Mouse (Mus musculus) intestine, embryonic 14.5 days (tissue): ENCODE data around the gene Fam50b. TPM values are rescaled to one million over a fixed set of nuclear protein-coding genes. Genes with fewer than 3 reads are reported as not detected.

Experiments used
- ATAC-seq: fragments of 200-750 bp; cut with Nextera tagmentation; replicated peaks from 2 replicates; pipeline ENCODE4 v1.8.0; 2017; ENCODE audit warnings: low read depth, moderate number of reproducible peaks, moderate TSS enrichment, moderate library complexity; ENCODE audit not compliant: low FRiP score, low TSS enrichment
- DNase-seq: peaks from one replicate; pipeline ENCODE4 v3.0.0-alpha.2; 2018; ENCODE audit warnings: low spot score
- H3K27ac ChIP-seq: fragments of 300-500 bp; sonication (generic); 2 replicates; pipeline ENCODE4 v1.5.1; 2014; ENCODE audit warnings: low read depth, mild to moderate bottlenecking, control low read depth
- H3K27me3 ChIP-seq: fragments of 300-500 bp; sonication (generic); replicated peaks from 2 replicates; pipeline ENCODE4 v1.6.1; 2014; ENCODE audit warnings: low read length, control low read depth; ENCODE audit not compliant: control insufficient read depth, insufficient read depth
- H3K36me3 ChIP-seq: fragments of 300-500 bp; sonication (generic); 2 replicates; pipeline ENCODE4 v1.6.1; 2014; ENCODE audit warnings: low read length, control low read depth; ENCODE audit not compliant: control insufficient read depth, insufficient read depth
- H3K4me1 ChIP-seq: fragments of 300-500 bp; sonication (generic); replicated peaks from 2 replicates; pipeline ENCODE4 v1.6.1; 2014; ENCODE audit warnings: low read length, control low read depth, mixed read lengths; ENCODE audit not compliant: control insufficient read depth, insufficient read depth
- H3K4me2 ChIP-seq: fragments of 300-500 bp; sonication (generic); 2 replicates; pipeline ENCODE4 v1.6.1; 2014; ENCODE audit warnings: low read length
- H3K4me3 ChIP-seq: fragments of 300-500 bp; sonication (generic); 2 replicates; pipeline ENCODE4 v1.5.1; 2014; ENCODE audit warnings: low read depth, low read length, control low read depth, mixed read lengths
- H3K9ac ChIP-seq: fragments of 300-500 bp; sonication (generic); 2 replicates; pipeline ENCODE4 v1.6.1; 2014; ENCODE audit warnings: mild to moderate bottlenecking, low read length
- H3K9me3 ChIP-seq: fragments of 300-500 bp; sonication (generic); 2 replicates; pipeline ENCODE4 v1.6.1; 2016; ENCODE audit warnings: low read length, control low read depth; ENCODE audit not compliant: control insufficient read depth
- WGBS: fragments of 180-500 bp; shearing (Covaris S2); extraction: QIAGEN DNeasy Blood & Tissue Kit; methylation state at CpG from one replicate; pipeline ENCODE4 v1.1.7; 2014; 5-methylcytosine and 5-hydroxymethylcytosine counted together
- polyA plus RNA-seq: library from polyadenylated mRNA; unstranded; fragments of >200 nt; fragmentation: Nextera tagmentation; extraction: Ambion mirVana; gene quantifications from 2 replicates; pipeline ENCODE4 v1.2.1, GENCODE M21; 2014

The Fam50b gene
- polyA plus RNA-seq: not detected in 2 replicates

GRCm38 (mm10) chr13:34734686-34735085 lies at the start of gene Fam50b:
Gene Fam50b (plus strand): TSS chr13:34734850.
- Histone ChIP-seq H3K4me2 (no peak within 1 kb of the TSS), H3K4me1 (peaks cover 9% of the 10 kb centered on the region; the same call in 1 of the 2 replicates), H3K27ac (no peak within 1 kb of the TSS), H3K36me3 (no peaks in the 10 kb centered on the region), H3K9ac (no peak within 1 kb of the TSS), H3K4me3 (no peak within 1 kb of the TSS), H3K27me3 (no peaks in the 10 kb centered on the region), H3K9me3 (no peaks in the 10 kb centered on the region)
- DNase-seq (no peak), ATAC-seq (no peak)
- WGBS: 35% methylated on average over 5 of the region's 5 CpGs

- Histone ChIP-seq H3K27me3 (no peaks in the 10 kb centered on the region), H3K9me3 (no peaks in the 10 kb centered on the region), H3K36me3 (no peaks in the 10 kb centered on the region), H3K27ac (no peak overlapping the region), H3K4me2 (no peak overlapping the region), H3K4me3 (no peak overlapping the region), H3K4me1 (0 out of 2 replicates have a peak, but pooled peaks cover 6% of the 10 kb centered on the region), H3K9ac (no peak overlapping the region)
- DNase-seq: no peak
- no peak for ATAC-seq
- WGBS: 57% methylated on average over 7 of the region's 7 CpGs
These were observed 49.5 kb upstream of the Fam50b start for GRCm38 (mm10) chr13:34685008-34685765.

GRCm38 (mm10) chr13:34691049-34691448 lies 43.6 kb upstream of the Fam50b start:
- ATAC-seq (no peak), DNase-seq (no peak)
- 72% methylated on average over 1 of the region's 1 CpGs for WGBS
- H3K4me2 ChIP-seq: no peak overlapping the region
- H3K4me1 ChIP-seq: 0 out of 2 replicates have a peak, but pooled peaks cover 4% of the 10 kb centered on the region
- no peak overlapping the region for H3K9ac ChIP-seq
- H3K27me3 ChIP-seq: no peaks in the 10 kb centered on the region
- no peak overlapping the region for H3K27ac ChIP-seq
- no peak overlapping the region for H3K4me3 ChIP-seq
- H3K36me3 ChIP-seq: no peaks in the 10 kb centered on the region
- no peaks in the 10 kb centered on the region for H3K9me3 ChIP-seq

GRCm38 (mm10) chr13:34693111-34693510 lies 41.5 kb upstream of the Fam50b start:
- ATAC-seq (no peak), DNase-seq (no peak)
- Histone ChIP-seq H3K27me3 (no peaks in the 10 kb centered on the region), H3K36me3 (no peaks in the 10 kb centered on the region), H3K27ac (no peak overlapping the region), H3K4me3 (no peak overlapping the region), H3K4me1 (0 out of 2 replicates have a peak, but pooled peaks cover 10% of the 10 kb centered on the region), H3K9me3 (no peaks in the 10 kb centered on the region), H3K9ac (no peak overlapping the region), H3K4me2 (no peak overlapping the region)
- WGBS: 66% methylated on average over 6 of the region's 6 CpGs

- ATAC-seq (no peak), DNase-seq (no peak)
- no peak overlapping the region for H3K9ac ChIP-seq
- no peak overlapping the region for H3K4me3 ChIP-seq
- no peak overlapping the region for H3K4me2 ChIP-seq
- no peak overlapping the region for H3K27ac ChIP-seq
- WGBS: 64% methylated on average over 7 of the region's 7 CpGs
- H3K27me3 ChIP-seq: no peaks in the 10 kb centered on the region
- H3K9me3 ChIP-seq: no peaks in the 10 kb centered on the region
- H3K4me1 ChIP-seq: 0 out of 2 replicates have a peak, but pooled peaks cover 10% of the 10 kb centered on the region
- H3K36me3 ChIP-seq: no peaks in the 10 kb centered on the region
These were observed 37.8 kb upstream of the Fam50b start for GRCm38 (mm10) chr13:34696734-34697332.

- H3K4me1 ChIP-seq: 0 out of 2 replicates have a peak, but pooled peaks cover 6% of the 10 kb centered on the region
- no peak overlapping the region for H3K4me2 ChIP-seq
- no peak overlapping the region for H3K9ac ChIP-seq
- no peak overlapping the region for H3K27ac ChIP-seq
- H3K9me3 ChIP-seq: no peaks in the 10 kb centered on the region
- DNase-seq: no peak
- H3K4me3 ChIP-seq: no peak overlapping the region
- H3K27me3 ChIP-seq: no peaks in the 10 kb centered on the region
- no peaks in the 10 kb centered on the region for H3K36me3 ChIP-seq
- WGBS: 64% methylated on average over 2 of the region's 2 CpGs
- ATAC-seq: no peak
These were observed 34.6 kb upstream of the Fam50b start for GRCm38 (mm10) chr13:34700091-34700490.

GRCm38 (mm10) chr13:34700630-34701029 lies 34.0 kb upstream of the Fam50b start:
- H3K27me3 ChIP-seq: no peaks in the 10 kb centered on the region
- H3K27ac ChIP-seq: no peak overlapping the region
- no peak overlapping the region for H3K9ac ChIP-seq
- ATAC-seq: no peak
- no peak for DNase-seq
- H3K4me1 ChIP-seq: 0 out of 2 replicates have a peak, but pooled peaks cover 6% of the 10 kb centered on the region
- no peaks in the 10 kb centered on the region for H3K36me3 ChIP-seq
- no peak overlapping the region for H3K4me3 ChIP-seq
- H3K4me2 ChIP-seq: no peak overlapping the region
- no peaks in the 10 kb centered on the region for H3K9me3 ChIP-seq
- WGBS: 86% methylated on average over 1 of the region's 1 CpGs

GRCm38 (mm10) chr13:34703301-34703700 lies 31.3 kb upstream of the Fam50b start:
- ATAC-seq (no peak), DNase-seq (no peak)
- H3K9ac ChIP-seq: no peak overlapping the region
- no peaks in the 10 kb centered on the region for H3K9me3 ChIP-seq
- 44% methylated on average over 2 of the region's 2 CpGs for WGBS
- no peak overlapping the region for H3K4me2 ChIP-seq
- H3K4me1 ChIP-seq: no peaks in the 10 kb centered on the region
- H3K4me3 ChIP-seq: no peak overlapping the region
- no peak overlapping the region for H3K27ac ChIP-seq
- no peaks in the 10 kb centered on the region for H3K27me3 ChIP-seq
- no peaks in the 10 kb centered on the region for H3K36me3 ChIP-seq
